30 mouse cellular contexts compared by ENCODE assay signal in the genomic region with DNA sequence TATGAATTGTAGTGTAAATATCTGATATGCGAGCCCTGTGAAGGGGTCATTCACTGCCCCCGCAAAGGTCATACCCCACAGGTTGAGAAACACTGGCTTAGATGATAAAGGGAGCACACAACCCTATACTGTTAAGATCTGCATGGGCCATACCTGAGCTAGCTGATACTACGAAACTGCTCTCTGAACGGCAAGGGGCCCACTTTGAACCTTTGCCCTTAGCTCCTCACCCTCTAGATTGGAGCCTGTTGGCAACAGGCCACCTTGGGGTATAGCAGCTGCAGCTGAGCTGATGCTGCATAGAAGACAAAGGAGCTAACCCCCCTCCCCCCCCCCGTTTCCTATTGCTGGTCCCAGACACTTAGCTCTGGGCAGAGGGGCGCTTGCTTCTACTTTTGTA. TPM values are rescaled to one million over a fixed set of nuclear protein-coding genes. Genes with fewer than 3 reads are reported as not detected.
A peak's percentile ranks its signal among the peaks of the same experiment; 100 is the strongest.
DNase-seq lines count a peak whose midpoint lies in the region; ATAC-seq and TF ChIP-seq lines count a peak whose summit lies in the region.
"Had no signal": no experiment of that assay in that cellular context is flagged by ENCODE, and none has a peak within 500 bp of the region (broad histone marks: within the 10 kb centered on the region; RNA-seq: fewer than 3 reads in every experiment).

No protein-coding gene starts in this region.

- H3K27me3 ChIP-seq in forebrain, embryonic 15.5 days = no peaks in the 10 kb centered on the region
- H3K27me3 ChIP-seq in forebrain, embryonic 12.5 days = peaks cover 24% of the 10 kb centered on the region
- no peaks in the 10 kb centered on the region for H3K27me3 ChIP-seq in midbrain, embryonic 14.5 days (ENCODE audit: control insufficient read depth, insufficient read depth, low read length)
- peaks cover 3% of the 10 kb centered on the region; the same call in 1 of the 2 replicates for H3K27me3 ChIP-seq in midbrain, postnatal 0 days (ENCODE audit: insufficient read depth, low read length)
- H3K27me3 ChIP-seq: liver, embryonic 13.5 days; midbrain, embryonic 15.5 days had no signal

- ATAC-seq in forebrain, embryonic 15.5 days (replicated peaks) = 0 out of 2 replicates have a peak, but pooled peaks have one; percentile 29
- no peak for ATAC-seq in forebrain, embryonic 12.5 days (ENCODE audit: low FRiP score)
- ATAC-seq in midbrain, embryonic 14.5 days (ENCODE audit: low FRiP score, low TSS enrichment) = no peak
- no peak for ATAC-seq in midbrain, postnatal 0 days (ENCODE audit: low FRiP score)
- ATAC-seq: CD4-positive, CD25-positive, alpha-beta regulatory T cell, adult 4 months; inflammation-experienced regulatory T-cells, adult 6 months; midbrain, embryonic 15.5 days had no signal

- no peak for TF ChIP-seq CTCF in midbrain, postnatal 0 days (IDR thresholded peaks at IDR 0.05)

- H3K4me2 ChIP-seq in forebrain, embryonic 15.5 days (replicated peaks) = no peak overlapping the region
- no peak overlapping the region for H3K4me2 ChIP-seq in forebrain, embryonic 12.5 days
- H3K4me2 ChIP-seq in midbrain, embryonic 14.5 days (ENCODE audit: low read length) = no peak overlapping the region
- no peak overlapping the region for H3K4me2 ChIP-seq in midbrain, postnatal 0 days (ENCODE audit: low read depth, low read length, poor library complexity, severe bottlenecking)
- H3K4me2 ChIP-seq: embryonic facial prominence, embryonic 12.5 days; hindbrain, embryonic 14.5 days; liver, embryonic 13.5 days; midbrain, embryonic 15.5 days; neural tube, embryonic 15.5 days had no signal

- H3K4me3 ChIP-seq in forebrain, embryonic 15.5 days = no peak overlapping the region
- H3K4me3 ChIP-seq in forebrain, embryonic 12.5 days (replicated peaks) = no peak overlapping the region
- H3K4me3 ChIP-seq in midbrain, embryonic 14.5 days (replicated peaks; ENCODE audit: low read depth, low read length) = no peak overlapping the region
- no peak overlapping the region for H3K4me3 ChIP-seq in midbrain, postnatal 0 days (ENCODE audit: low read depth, low read length)
- H3K4me3 ChIP-seq: embryonic facial prominence, embryonic 12.5 days; gastrocnemius, adult 2 months; liver, embryonic 13.5 days; midbrain, embryonic 15.5 days; myocyte; neural tube, embryonic 15.5 days had no signal

- no peak overlapping the region for H3K9ac ChIP-seq in forebrain, embryonic 15.5 days (replicated peaks)
- no peak overlapping the region for H3K9ac ChIP-seq in forebrain, embryonic 12.5 days
- H3K9ac ChIP-seq in midbrain, embryonic 14.5 days (replicated peaks; ENCODE audit: low read length) = no peak overlapping the region
- no peak overlapping the region for H3K9ac ChIP-seq in midbrain, postnatal 0 days (replicated peaks; ENCODE audit: low read length, poor library complexity, severe bottlenecking)
- H3K9ac ChIP-seq: embryonic facial prominence, embryonic 12.5 days; hindbrain, embryonic 14.5 days; liver, embryonic 13.5 days; midbrain, embryonic 15.5 days; neural tube, embryonic 15.5 days had no signal

- no peak overlapping the region for H3K27ac ChIP-seq in forebrain, embryonic 15.5 days (replicated peaks)
- no peak overlapping the region for H3K27ac ChIP-seq in forebrain, embryonic 12.5 days
- no peak overlapping the region for H3K27ac ChIP-seq in midbrain, embryonic 14.5 days (replicated peaks; ENCODE audit: low read depth, low read length)
- H3K27ac ChIP-seq in midbrain, postnatal 0 days (ENCODE audit: low read depth, low read length) = no peak overlapping the region
- H3K27ac ChIP-seq: embryonic facial prominence, embryonic 12.5 days; gastrocnemius, adult 2 months; hindbrain, embryonic 14.5 days; liver, embryonic 13.5 days; midbrain, embryonic 15.5 days; neural tube, embryonic 15.5 days had no signal

- peak; percentile 3 for DNase-seq in midbrain, embryonic 14.5 days
- DNase-seq in midbrain, postnatal 0 days (ENCODE audit: low spot score) = no peak
- DNase-seq in thymus, postnatal 25 days = peak; percentile 1
- DNase-seq in thymus, adult 18-20 months = no peak
- peak; percentile 4 for DNase-seq in thymus, postnatal 4 days
- no peak for DNase-seq in spleen, postnatal 36 days (ENCODE audit: low spot score in 2 of 2)
- DNase-seq: adrenal gland, postnatal 36 days; cerebellum, adult 11-12 months; gastrocnemius, adult 2 months; kidney, postnatal 4 days; liver, embryonic 13.5 days; lung, adult 2 months; lung, postnatal 14 days; right cerebral cortex, postnatal 25 days; spleen, adult 18-20 months had no signal

- H3K4me1 ChIP-seq in forebrain, embryonic 15.5 days = no peaks in the 10 kb centered on the region
- no peaks in the 10 kb centered on the region for H3K4me1 ChIP-seq in forebrain, embryonic 12.5 days
- no peaks in the 10 kb centered on the region for H3K4me1 ChIP-seq in midbrain, embryonic 14.5 days (ENCODE audit: control insufficient read depth, insufficient read depth, low read length)
- no peaks in the 10 kb centered on the region for H3K4me1 ChIP-seq in midbrain, postnatal 0 days (ENCODE audit: insufficient read depth, low read length)
- H3K4me1 ChIP-seq: embryonic facial prominence, embryonic 12.5 days; midbrain, embryonic 15.5 days; neural tube, embryonic 15.5 days had no signal

- no peaks in the 10 kb centered on the region for H3K36me3 ChIP-seq in forebrain, embryonic 15.5 days
- H3K36me3 ChIP-seq in forebrain, embryonic 12.5 days (replicated peaks) = no peaks in the 10 kb centered on the region
- no peaks in the 10 kb centered on the region for H3K36me3 ChIP-seq in midbrain, embryonic 14.5 days (ENCODE audit: control insufficient read depth, insufficient read depth, low read length)
- no peaks in the 10 kb centered on the region for H3K36me3 ChIP-seq in midbrain, postnatal 0 days (ENCODE audit: insufficient read depth, low read length)
- H3K36me3 ChIP-seq: embryonic facial prominence, embryonic 12.5 days; liver, embryonic 13.5 days; midbrain, embryonic 15.5 days; neural tube, embryonic 15.5 days had no signal

- 65% methylated on average over 6 of the region's 6 CpGs for WGBS in forebrain, embryonic 15.5 days
- 70% methylated on average over 6 of the region's 6 CpGs for WGBS in forebrain, embryonic 12.5 days
- 67% methylated on average over 6 of the region's 6 CpGs for whole genome bisulfite sequencing in midbrain, embryonic 14.5 days
- WGBS in midbrain, postnatal 0 days = 67% methylated on average over 6 of the region's 6 CpGs

- H3K9me3 ChIP-seq in forebrain, embryonic 15.5 days = no peaks in the 10 kb centered on the region
- H3K9me3 ChIP-seq in forebrain, embryonic 12.5 days = no peaks in the 10 kb centered on the region
- H3K9me3 ChIP-seq in midbrain, embryonic 14.5 days (ENCODE audit: control insufficient read depth, low read length) = no peaks in the 10 kb centered on the region
- no peaks in the 10 kb centered on the region for H3K9me3 ChIP-seq in midbrain, postnatal 0 days (ENCODE audit: low read length)
- H3K9me3 ChIP-seq: embryonic facial prominence, embryonic 12.5 days; liver, embryonic 13.5 days; midbrain, embryonic 15.5 days; neural tube, embryonic 15.5 days had no signal

RNA-seq across cellular contexts. Expression of gene Cltrn, which starts 14.0 kb away (rescaled TPM):
- 0.14 and 0.18 TPM in 2 replicates for polyA plus RNA-seq in forebrain, embryonic 15.5 days (2015; fragmentation: Nextera tagmentation; extraction: Ambion mirVana)
- 0.15 TPM in 1 of 2 replicates, not detected in the other for polyA plus RNA-seq in forebrain, embryonic 12.5 days (2016; fragmentation: Nextera tagmentation; extraction: Ambion mirVana)
- not detected in 2 replicates for polyA plus RNA-seq in midbrain, embryonic 14.5 days (2014; fragmentation: Nextera tagmentation; extraction: Ambion mirVana)
- not detected in 2 replicates for total RNA-seq in midbrain, postnatal 0 days (2014; rRNA removed)
- polyA plus RNA-seq in midbrain, postnatal 0 days (2015; fragmentation: Nextera tagmentation; extraction: Ambion mirVana) = 0.12 TPM in 1 of 2 replicates, not detected in the other
- total RNA-seq: adrenal gland, postnatal 36 days; gastrocnemius, adult 2 months; gastrocnemius, postnatal 4 days; heart, adult 8-10 months; heart, postnatal 25 days; left cerebral cortex, postnatal 25 days; megakaryocyte progenitor cell, adult 5-6 weeks had no signal
- polyA plus RNA-seq: CD4-positive, CD25-positive, alpha-beta regulatory T cell, adult 4 months; heart, embryonic 14.5 days; inflammation-experienced regulatory T-cells, adult 6 months; lung, adult 2 months; midbrain, embryonic 15.5 days; myocyte; neural tube, embryonic 15.5 days had no signal

RNA-seq across cellular contexts. Expression of gene Siah1b, which starts 26.4 kb away (rescaled TPM):
- 28.8 and 30.9 TPM in 2 replicates for polyA plus RNA-seq in forebrain, embryonic 15.5 days (2015; fragmentation: Nextera tagmentation; extraction: Ambion mirVana)
- 45.2 and 46.6 TPM in 2 replicates for polyA plus RNA-seq in forebrain, embryonic 12.5 days (2016; fragmentation: Nextera tagmentation; extraction: Ambion mirVana)
- polyA plus RNA-seq in midbrain, embryonic 14.5 days (2014; fragmentation: Nextera tagmentation; extraction: Ambion mirVana) = 21.8 and 21.9 TPM in 2 replicates
- 8.2 and 19.9 TPM in 2 replicates for total RNA-seq in midbrain, postnatal 0 days (2014; rRNA removed)
- polyA plus RNA-seq in midbrain, postnatal 0 days (2015; fragmentation: Nextera tagmentation; extraction: Ambion mirVana) = 13.6 and 16.7 TPM in 2 replicates

RNA-seq across cellular contexts. Expression of gene Ace2, which starts 36.5 kb away (rescaled TPM):
- 0.06 and 0.15 TPM in 2 replicates for polyA plus RNA-seq in forebrain, embryonic 15.5 days (2015; fragmentation: Nextera tagmentation; extraction: Ambion mirVana)
- polyA plus RNA-seq in forebrain, embryonic 12.5 days (2016; fragmentation: Nextera tagmentation; extraction: Ambion mirVana) = 0.08 and 0.22 TPM in 2 replicates
- polyA plus RNA-seq in midbrain, embryonic 14.5 days (2014; fragmentation: Nextera tagmentation; extraction: Ambion mirVana) = 0.08 TPM in 1 of 2 replicates, not detected in the other
- total RNA-seq in midbrain, postnatal 0 days (2014; rRNA removed) = 0.05 and 0.76 TPM in 2 replicates
- 0.68 and 0.71 TPM in 2 replicates for polyA plus RNA-seq in midbrain, postnatal 0 days (2015; fragmentation: Nextera tagmentation; extraction: Ambion mirVana)
- total RNA-seq: megakaryocyte progenitor cell, adult 5-6 weeks had no signal
- polyA plus RNA-seq: CD4-positive, CD25-positive, alpha-beta regulatory T cell, adult 4 months; heart, embryonic 14.5 days; inflammation-experienced regulatory T-cells, adult 6 months; myocyte had no signal

Comparison
In these comparisons a context has a peak if more than half of its experiments do, and no peak if none do; other contexts are left out.
1. DNase-seq: peak in midbrain, embryonic 14.5 days (single experiment), thymus, postnatal 25 days (single experiment) and thymus, postnatal 4 days (single experiment); none in midbrain, postnatal 0 days (single experiment), thymus, adult 18-20 months (0 of 2) and spleen, postnatal 36 days (0 of 2).